Mouse (Mus musculus) midbrain, embryonic 10.5 days (tissue): ENCODE data around the gene Ctnna3. TPM values are rescaled to one million over a fixed set of nuclear protein-coding genes. Genes with fewer than 3 reads are reported as not detected.

ENCODE experiments used
- DNase-seq: peaks from one replicate; pipeline ENCODE4 v3.0.0-alpha.2; 2017; ENCODE audit warnings: low spot score
- H3K27ac ChIP-seq: fragments of 300-500 bp; sonication (generic); replicated peaks from 2 replicates; pipeline ENCODE4 v1.5.1; 2016; ENCODE audit warnings: mild to moderate bottlenecking
- H3K27me3 ChIP-seq: fragments of 300-500 bp; sonication (generic); 2 replicates; pipeline ENCODE4 v1.6.1; 2016; ENCODE audit warnings: low read depth, mild to moderate bottlenecking; ENCODE audit not compliant: poor library complexity, severe bottlenecking
- H3K36me3 ChIP-seq: fragments of 300-500 bp; sonication (generic); 2 replicates; pipeline ENCODE4 v1.6.1; 2016; ENCODE audit warnings: mild to moderate bottlenecking, moderate library complexity
- H3K4me1 ChIP-seq: fragments of 300-500 bp; sonication (generic); 2 replicates; pipeline ENCODE4 v1.6.1; 2016
- H3K4me3 ChIP-seq: fragments of 300-500 bp; sonication (generic); 2 replicates; pipeline ENCODE4 v1.5.1; 2016; ENCODE audit warnings: mild to moderate bottlenecking, moderate library complexity
- H3K9me3 ChIP-seq: fragments of 300-500 bp; sonication (generic); replicated peaks from 2 replicates; pipeline ENCODE4 v1.6.1; 2016; ENCODE audit warnings: mild to moderate bottlenecking
- WGBS: fragments of 180-500 bp; shearing (Covaris S2); methylation state at CpG from one replicate; pipeline ENCODE4 v1.1.7; 2016; 5-methylcytosine and 5-hydroxymethylcytosine counted together
- polyA plus RNA-seq: library from polyadenylated mRNA; unstranded; fragments of >200 nt; fragmentation: Nextera tagmentation; extraction: Ambion mirVana; gene quantifications from 2 replicates; pipeline ENCODE4 v1.2.1, GENCODE M21; 2016

Gene Ctnna3
- polyA plus RNA-seq, 1 experiment from 2014 or later: 0.05 TPM

DNA sequence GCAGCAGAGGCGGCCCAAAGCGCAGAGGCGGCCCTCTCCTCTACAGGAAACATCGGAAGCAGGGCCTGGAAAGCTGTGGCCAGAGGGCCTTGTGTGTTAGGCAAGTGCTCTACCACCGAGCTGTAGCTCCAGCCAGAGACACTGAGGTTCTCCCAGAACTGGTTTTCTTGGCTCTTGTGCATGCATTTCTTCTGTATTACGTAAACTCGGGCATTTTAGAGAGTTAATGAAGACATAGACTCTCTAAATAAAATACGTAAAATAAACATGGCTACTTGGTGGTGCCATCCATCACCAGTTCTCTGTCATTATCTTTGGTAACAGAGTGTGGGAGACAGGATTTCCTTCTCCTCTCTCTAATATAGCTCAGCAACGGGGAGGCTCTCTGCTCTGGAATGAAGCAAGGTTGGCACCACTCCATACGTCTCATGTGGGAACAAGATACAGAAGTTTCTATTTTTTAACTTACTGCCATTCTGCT lies 46.3 kb downstream of the Ctnna3 start:
- no peaks in the 10 kb centered on the region for H3K9me3 ChIP-seq
- no peak overlapping the region for H3K4me3 ChIP-seq
- no peaks in the 10 kb centered on the region for H3K4me1 ChIP-seq
- no peaks in the 10 kb centered on the region for H3K36me3 ChIP-seq
- 86% methylated on average over 10 of the region's 10 CpGs for WGBS
- no peak overlapping the region for H3K27ac ChIP-seq
- DNase-seq: no peak
- H3K27me3 ChIP-seq: no peaks in the 10 kb centered on the region

- DNase-seq: no peak
- no peak overlapping the region for H3K27ac ChIP-seq
- H3K36me3 ChIP-seq: no peaks in the 10 kb centered on the region
- H3K4me3 ChIP-seq: no peak overlapping the region
- no peaks in the 10 kb centered on the region for H3K27me3 ChIP-seq
- H3K9me3 ChIP-seq: no peaks in the 10 kb centered on the region
- no peaks in the 10 kb centered on the region for H3K4me1 ChIP-seq
- 55% methylated on average over 2 of the region's 2 CpGs for WGBS
These were observed 49.0 kb downstream of the Ctnna3 start for GRCm38 (mm10) chr10:63478946-63479345.

DNA sequence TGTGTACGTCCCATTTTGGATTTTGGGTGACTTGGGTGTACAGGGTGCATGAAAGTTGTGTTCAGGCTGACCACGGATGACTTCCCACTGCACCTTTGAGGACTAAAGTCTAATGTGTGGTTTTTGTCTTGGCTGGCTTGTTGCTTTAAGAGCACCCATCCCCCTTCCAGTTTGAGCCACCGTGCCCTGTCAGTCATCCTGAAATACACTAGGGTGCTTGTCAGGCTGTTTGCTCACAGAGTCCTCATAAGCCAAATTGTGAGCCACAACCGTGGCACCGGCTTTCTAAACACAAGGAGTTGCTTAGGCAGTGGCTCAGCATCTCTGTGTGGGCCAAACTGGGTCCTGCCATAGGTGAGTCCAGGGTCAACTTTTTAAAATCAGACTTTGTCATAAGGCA lies 50.2 kb downstream of the Ctnna3 start:
- Histone ChIP-seq H3K4me1 (no peaks in the 10 kb centered on the region), H3K9me3 (no peaks in the 10 kb centered on the region), H3K27ac (no peak overlapping the region), H3K36me3 (no peaks in the 10 kb centered on the region), H3K27me3 (no peaks in the 10 kb centered on the region), H3K4me3 (no peak overlapping the region)
- no peak for DNase-seq
- 72% methylated on average over 5 of the region's 5 CpGs for WGBS

DNA sequence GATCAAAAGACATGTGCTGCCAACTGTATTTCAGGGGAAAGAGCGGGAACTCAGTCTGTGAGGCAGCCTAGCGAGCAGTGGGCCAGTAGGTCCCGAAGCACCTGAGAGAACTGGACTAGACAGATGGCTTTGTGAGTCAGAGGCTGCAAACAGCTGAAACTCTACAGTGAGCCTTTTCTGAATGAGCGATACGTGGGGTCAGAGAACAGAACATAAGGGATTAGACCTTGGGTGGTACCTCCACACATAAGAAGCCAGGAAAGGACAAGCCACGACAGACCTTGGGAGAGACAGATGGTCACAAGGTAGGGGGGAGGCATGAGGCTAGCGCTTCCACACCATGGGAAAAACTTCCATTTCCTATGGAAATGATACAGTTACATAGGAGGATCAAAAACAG lies 58.4 kb downstream of the Ctnna3 start:
- Histone ChIP-seq H3K4me3 (no peak overlapping the region), H3K27me3 (no peaks in the 10 kb centered on the region), H3K4me1 (no peaks in the 10 kb centered on the region), H3K9me3 (no peaks in the 10 kb centered on the region), H3K36me3 (no peaks in the 10 kb centered on the region), H3K27ac (no peak overlapping the region)
- DNase-seq: no peak
- WGBS: 86% methylated on average over 7 of the region's 7 CpGs

- no peak overlapping the region for H3K27ac ChIP-seq
- H3K9me3 ChIP-seq: no peaks in the 10 kb centered on the region
- H3K4me3 ChIP-seq: no peak overlapping the region
- DNase-seq: no peak
- no peaks in the 10 kb centered on the region for H3K27me3 ChIP-seq
- no peaks in the 10 kb centered on the region for H3K4me1 ChIP-seq
- H3K36me3 ChIP-seq: no peaks in the 10 kb centered on the region
- 80% methylated on average over 3 of the region's 3 CpGs for WGBS
These were observed 94.1 kb downstream of the Ctnna3 start for GRCm38 (mm10) chr10:63523956-63524355.

DNA sequence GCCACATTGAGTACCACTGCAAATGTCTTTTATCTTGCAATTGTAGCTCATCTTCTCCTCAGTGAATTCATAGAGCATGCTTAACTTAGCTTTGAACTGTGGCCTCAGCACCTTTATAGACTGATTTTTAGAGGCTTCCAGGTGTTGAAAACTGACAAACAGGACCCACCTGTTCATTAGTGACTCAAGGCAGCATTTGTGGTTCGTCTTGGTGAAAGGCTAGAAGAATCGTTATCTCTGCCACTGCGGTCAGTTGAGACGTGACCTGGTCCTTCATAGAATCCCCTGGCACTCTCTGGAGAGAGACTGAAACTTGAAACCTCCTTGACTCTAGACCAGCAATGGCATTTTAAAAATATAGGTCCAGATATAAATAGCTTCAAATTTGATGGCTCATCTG lies 96.1 kb downstream of the Ctnna3 start:
- no peaks in the 10 kb centered on the region for H3K36me3 ChIP-seq
- WGBS: 84% methylated on average over 4 of the region's 4 CpGs
- no peak overlapping the region for H3K27ac ChIP-seq
- H3K9me3 ChIP-seq: no peaks in the 10 kb centered on the region
- H3K4me1 ChIP-seq: no peaks in the 10 kb centered on the region
- no peak for DNase-seq
- H3K4me3 ChIP-seq: no peak overlapping the region
- no peaks in the 10 kb centered on the region for H3K27me3 ChIP-seq

- Histone ChIP-seq H3K27me3 (no peaks in the 10 kb centered on the region), H3K9me3 (no peaks in the 10 kb centered on the region), H3K27ac (no peak overlapping the region), H3K4me1 (no peaks in the 10 kb centered on the region), H3K36me3 (no peaks in the 10 kb centered on the region), H3K4me3 (no peak overlapping the region)
- DNase-seq: no peak
- WGBS: 84% methylated on average over 8 of the region's 8 CpGs
These were observed 102.5 kb downstream of the Ctnna3 start for GRCm38 (mm10) chr10:63532381-63532780.

- 0 out of 2 replicates have a peak overlapping the region, but pooled peaks have one; percentile 17 for H3K27ac ChIP-seq
- DNase-seq: peak; percentile 25
These were observed 111.9 kb downstream of the Ctnna3 start for GRCm38 (mm10) chr10:63541754-63542153.

GRCm38 (mm10) chr10:63542493-63542892 lies 112.6 kb downstream of the Ctnna3 start:
- Histone ChIP-seq H3K36me3 (no peaks in the 10 kb centered on the region), H3K27ac (0 out of 2 replicates have a peak overlapping the region, but pooled peaks have one; percentile 28), H3K27me3 (no peaks in the 10 kb centered on the region), H3K4me3 (no peak overlapping the region), H3K4me1 (peaks cover 13% of the 10 kb centered on the region), H3K9me3 (no peaks in the 10 kb centered on the region)
- 76% methylated on average over 6 of the region's 6 CpGs for WGBS
- DNase-seq: no peak

More at GRCm38 (mm10) chr10:63541754-63542153, 111.9 kb downstream of the Ctnna3 start:
- 26% methylated on average over 5 of the region's 5 CpGs for WGBS
- H3K4me3 ChIP-seq: no peak overlapping the region
- no peaks in the 10 kb centered on the region for H3K27me3 ChIP-seq
- H3K4me1 ChIP-seq: peaks cover 13% of the 10 kb centered on the region
- no peaks in the 10 kb centered on the region for H3K9me3 ChIP-seq
- no peaks in the 10 kb centered on the region for H3K36me3 ChIP-seq

DNA sequence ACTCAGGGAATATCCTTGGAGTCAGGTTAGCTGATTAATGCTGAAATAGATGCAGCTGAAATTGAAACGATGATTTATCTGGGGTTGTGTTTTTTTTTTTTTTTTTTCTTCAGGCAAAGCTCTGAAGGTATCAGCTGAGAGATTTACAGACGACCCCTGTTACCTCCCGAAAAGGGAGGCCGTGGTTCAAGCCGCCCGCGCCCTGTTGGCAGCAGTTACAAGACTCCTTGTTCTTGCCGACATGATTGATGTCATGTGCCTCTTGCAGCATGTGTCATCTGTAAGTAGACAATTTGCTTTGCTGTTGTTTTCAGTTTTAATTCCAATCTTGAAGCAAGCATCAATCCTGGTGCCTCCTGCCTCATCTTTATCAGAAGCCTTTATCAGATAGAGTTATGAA lies 136.8 kb downstream of the Ctnna3 start:
- Histone ChIP-seq H3K4me1 (no peaks in the 10 kb centered on the region), H3K4me3 (no peak overlapping the region), H3K36me3 (no peaks in the 10 kb centered on the region), H3K27me3 (no peaks in the 10 kb centered on the region), H3K9me3 (no peaks in the 10 kb centered on the region), H3K27ac (no peak overlapping the region)
- no peak for DNase-seq
- WGBS: 92% methylated on average over 8 of the region's 8 CpGs

- Histone ChIP-seq H3K27ac (no peak overlapping the region), H3K36me3 (no peaks in the 10 kb centered on the region), H3K27me3 (no peaks in the 10 kb centered on the region), H3K4me3 (no peak overlapping the region), H3K4me1 (no peaks in the 10 kb centered on the region), H3K9me3 (no peaks in the 10 kb centered on the region)
- no peak for DNase-seq
These were observed 141.7 kb downstream of the Ctnna3 start for GRCm38 (mm10) chr10:63571561-63571960.

DNA sequence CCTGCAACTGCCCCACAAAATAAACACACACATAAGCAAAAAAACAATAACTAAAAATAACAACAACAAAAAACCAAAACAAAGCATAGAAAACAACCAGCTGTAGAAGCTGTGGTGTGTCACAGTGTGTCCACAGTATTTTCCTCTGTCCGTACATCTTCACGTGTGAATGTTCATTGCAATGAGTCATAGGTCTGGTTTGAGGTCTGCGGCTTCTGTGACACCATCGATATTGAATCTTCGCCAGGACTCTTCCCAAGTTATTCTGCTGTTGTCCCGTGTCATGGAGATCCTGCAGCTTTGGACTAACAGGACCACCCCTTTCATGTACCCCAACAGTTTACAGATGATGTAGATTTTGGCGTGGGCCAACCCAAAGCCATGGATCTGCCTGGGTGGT lies 143.0 kb downstream of the Ctnna3 start:
- Histone ChIP-seq H3K27me3 (no peaks in the 10 kb centered on the region), H3K36me3 (no peaks in the 10 kb centered on the region), H3K9me3 (no peaks in the 10 kb centered on the region), H3K27ac (no peak overlapping the region), H3K4me1 (no peaks in the 10 kb centered on the region), H3K4me3 (no peak overlapping the region)
- no peak for DNase-seq
- WGBS: 89% methylated on average over 7 of the region's 7 CpGs

DNA sequence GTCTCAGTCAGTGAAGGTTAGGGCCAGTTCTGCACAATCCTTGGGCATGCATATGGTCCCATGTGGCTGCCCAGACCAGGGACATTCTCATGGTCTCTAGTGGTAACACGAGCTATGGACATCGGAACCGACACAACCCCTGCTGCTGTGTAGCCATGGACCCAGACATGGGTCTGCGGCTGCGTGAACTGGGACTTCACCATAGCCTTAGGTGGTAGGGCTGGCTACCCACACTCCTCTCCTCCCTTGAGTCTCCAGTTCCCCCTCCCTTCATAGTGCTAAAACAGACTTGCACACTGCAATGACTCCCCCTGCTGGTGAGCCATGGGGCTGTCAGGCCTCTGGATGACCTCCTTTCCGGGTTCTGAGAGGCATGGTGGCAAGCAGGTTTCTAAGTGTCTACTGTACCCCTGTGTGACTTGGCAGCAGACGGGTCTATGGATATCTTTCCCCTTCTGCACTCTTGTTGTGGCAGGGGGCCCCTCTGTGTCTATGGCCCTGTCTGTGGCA lies 144.3 kb downstream of the Ctnna3 start:
- 86% methylated on average over 7 of the region's 7 CpGs for WGBS
- Histone ChIP-seq H3K4me1 (no peaks in the 10 kb centered on the region), H3K36me3 (no peaks in the 10 kb centered on the region), H3K27ac (no peak overlapping the region), H3K4me3 (no peak overlapping the region), H3K27me3 (no peaks in the 10 kb centered on the region), H3K9me3 (no peaks in the 10 kb centered on the region)
- DNase-seq: peak; percentile 25

- Histone ChIP-seq H3K27me3 (peaks cover 4% of the 10 kb centered on the region; the same call in 1 of the 2 replicates), H3K27ac (no peak overlapping the region), H3K36me3 (no peaks in the 10 kb centered on the region), H3K4me1 (no peaks in the 10 kb centered on the region), H3K4me3 (no peak overlapping the region), H3K9me3 (no peaks in the 10 kb centered on the region)
- DNase-seq: peak; percentile 79
- WGBS: 15% methylated on average over 14 of the region's 14 CpGs
These were observed 152.7 kb downstream of the Ctnna3 start for GRCm38 (mm10) chr10:63582608-63583007.
